Mouse (Mus musculus) T-helper 1 cell (primary cell): ENCODE measurements around the gene Sdhc.
"Not testable (repeated sequence)": the region's sequence is repeated elsewhere in the genome, so short reads cannot be mapped to it uniquely, and the experiment has no call there.

Source experiments
- in situ Hi-C: fragments of 300-600 bp; cut with MboI, MseI; formaldehyde crosslinking; loops from one replicate; pipeline ENCODE4 v1.15.1; 2025; ENCODE audit warnings: high pct_unique_total_duplicates

The Sdhc gene

DNA sequence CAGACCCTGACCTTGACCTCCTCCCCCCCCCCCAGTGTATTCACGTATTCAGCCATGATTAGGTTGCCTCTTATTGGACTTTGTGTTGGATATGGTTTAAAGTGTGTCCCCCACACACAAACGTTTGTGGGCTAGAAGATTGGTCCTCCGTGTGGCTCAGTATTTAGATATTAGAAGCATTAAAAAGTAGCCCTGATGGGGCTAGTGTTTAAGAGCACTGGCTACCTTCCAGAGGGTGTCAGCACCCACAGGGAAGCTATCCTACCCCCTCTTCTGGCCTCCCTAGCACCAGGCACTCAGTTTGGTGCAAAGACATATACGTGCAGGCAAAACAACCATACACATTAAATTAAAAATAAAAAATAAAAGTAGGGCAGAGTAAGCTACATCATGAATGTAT lies 37.4 kb downstream of the Sdhc start:
- in situ Hi-C loops: no loop called here

DNA sequence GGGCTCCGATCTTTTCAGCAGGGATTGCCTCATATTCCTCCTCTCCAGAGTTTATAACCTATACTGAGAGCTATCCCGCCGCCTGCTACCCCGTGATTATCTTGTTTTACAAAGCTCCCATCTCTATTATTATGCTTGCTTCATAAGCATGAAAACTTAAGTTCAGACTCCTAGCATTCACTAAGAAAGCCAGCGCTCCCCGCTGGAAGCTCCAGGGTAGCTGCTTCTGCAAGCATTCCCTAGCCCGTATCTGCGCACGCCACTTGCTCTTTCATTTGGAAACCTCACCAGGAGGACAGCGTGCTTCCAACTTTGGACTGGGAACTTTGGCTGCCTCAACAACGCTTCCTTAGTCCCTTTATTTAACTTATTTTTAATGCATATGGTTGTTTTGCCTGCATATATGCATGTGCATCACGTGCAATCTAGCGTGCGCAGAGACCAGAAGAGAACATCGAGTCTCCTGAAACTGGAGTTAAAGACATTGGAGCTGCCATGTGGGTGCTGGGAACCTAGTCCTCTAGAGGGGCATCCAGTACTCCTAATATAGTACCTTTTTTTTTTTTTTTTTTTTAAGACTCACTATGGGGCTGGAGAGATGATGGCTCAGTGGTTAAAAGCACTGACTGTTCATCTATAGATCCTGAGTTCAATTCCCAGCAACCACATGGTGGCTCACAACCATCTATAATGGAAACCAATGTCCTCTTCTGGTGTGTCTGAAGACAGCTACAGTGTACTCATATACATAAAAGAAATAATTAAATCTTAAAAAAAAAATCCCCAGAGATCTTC lies 38.4 kb downstream of the Sdhc start:
- in situ Hi-C loops: no loop called here

DNA sequence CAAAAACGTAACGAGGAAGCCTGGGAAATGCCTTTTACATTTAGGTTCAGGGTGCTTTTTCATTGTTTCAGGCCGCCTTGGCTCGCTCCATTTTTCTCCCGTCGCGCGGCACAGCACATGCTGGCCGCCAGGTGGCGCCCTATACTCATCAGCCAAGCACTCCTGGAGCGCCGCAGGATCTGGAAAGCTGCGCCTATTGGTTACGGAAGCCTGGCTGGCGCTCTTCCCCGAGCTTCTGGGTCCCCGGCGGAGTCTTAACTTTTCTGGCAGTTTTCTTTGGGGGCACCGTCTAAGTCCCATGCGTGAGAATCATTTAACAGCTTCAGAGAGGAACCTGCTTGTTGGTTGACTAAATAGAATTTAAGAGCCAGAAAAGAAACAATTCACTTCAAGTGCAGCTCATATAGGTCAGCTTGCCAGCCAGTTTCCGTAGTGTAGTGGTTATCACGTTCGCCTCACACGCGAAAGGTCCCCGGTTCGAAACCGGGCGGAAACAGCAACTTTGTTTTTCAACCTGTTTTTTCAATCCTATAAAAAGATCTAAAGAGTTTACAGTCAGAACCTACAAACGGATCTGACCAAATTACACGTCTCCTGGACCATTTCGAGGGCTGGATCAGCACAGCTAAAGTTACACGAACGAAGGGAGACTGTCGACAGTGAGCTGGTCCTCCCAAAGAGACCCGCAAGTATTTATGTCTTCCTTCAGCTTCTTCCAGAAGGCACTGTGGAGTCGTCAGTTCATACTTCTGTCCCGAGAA lies 39.2 kb downstream of the Sdhc start:
- in situ Hi-C loops: no loop called here

DNA sequence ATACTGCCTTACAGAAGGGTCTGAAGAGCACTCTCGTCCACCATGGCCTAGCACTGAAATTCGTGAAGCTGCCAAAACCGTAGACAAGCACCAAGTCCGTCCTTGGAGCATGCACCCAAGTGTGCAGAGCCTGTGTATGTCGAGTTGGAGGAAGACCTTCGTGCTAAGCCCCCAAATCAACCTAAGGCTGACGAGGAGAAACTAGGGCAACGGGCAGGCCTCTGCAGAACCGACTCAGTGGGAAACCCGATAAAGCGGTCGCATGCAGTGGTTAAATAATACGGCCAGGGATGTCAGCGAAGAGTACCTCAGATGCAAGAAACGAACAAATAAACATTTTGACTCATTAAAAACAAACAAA lies 39.8 kb downstream of the Sdhc start:
- in situ Hi-C loops: no loop called here

DNA sequence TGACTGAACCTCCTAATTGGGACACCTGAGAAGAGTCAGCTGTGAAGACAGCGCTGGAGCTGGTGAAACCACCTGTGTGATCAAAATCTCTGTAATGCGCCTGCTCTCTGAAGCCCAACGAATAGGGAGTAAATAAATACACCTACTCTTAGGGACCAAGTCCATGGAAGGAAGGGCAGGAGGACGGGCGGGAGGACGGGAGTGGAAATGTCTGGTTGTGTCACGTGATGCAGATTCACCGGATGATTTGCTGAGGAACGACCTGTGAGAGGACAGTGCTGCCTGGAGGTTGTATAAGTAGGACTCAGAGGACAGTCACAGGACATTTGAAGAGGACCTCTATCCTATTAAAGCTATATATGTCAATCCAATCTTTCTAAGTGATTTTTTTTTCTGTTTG lies 40.8 kb downstream of the Sdhc start:
- in situ Hi-C loops: no loop called here

DNA sequence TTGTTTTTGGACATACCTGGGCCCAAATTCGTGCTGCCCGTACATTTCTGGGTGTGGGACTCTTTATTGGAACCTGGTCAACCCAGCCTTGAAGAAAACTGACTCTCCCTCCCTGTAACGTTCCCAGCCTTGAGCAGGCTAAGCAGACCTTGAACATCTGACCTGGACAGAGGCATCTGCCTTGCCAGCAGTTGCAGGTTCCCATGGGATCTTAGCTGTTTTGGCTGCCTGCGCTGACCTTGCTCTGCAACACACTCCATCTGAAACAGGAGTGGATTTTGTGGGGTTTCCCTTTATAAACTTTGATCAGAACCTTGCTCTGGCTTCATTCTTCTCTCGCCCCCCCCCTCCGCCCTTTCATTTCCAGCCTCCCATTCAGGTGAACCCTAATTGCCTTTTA lies 45.2 kb downstream of the Sdhc start:
- in situ Hi-C loops: no loop called here

DNA sequence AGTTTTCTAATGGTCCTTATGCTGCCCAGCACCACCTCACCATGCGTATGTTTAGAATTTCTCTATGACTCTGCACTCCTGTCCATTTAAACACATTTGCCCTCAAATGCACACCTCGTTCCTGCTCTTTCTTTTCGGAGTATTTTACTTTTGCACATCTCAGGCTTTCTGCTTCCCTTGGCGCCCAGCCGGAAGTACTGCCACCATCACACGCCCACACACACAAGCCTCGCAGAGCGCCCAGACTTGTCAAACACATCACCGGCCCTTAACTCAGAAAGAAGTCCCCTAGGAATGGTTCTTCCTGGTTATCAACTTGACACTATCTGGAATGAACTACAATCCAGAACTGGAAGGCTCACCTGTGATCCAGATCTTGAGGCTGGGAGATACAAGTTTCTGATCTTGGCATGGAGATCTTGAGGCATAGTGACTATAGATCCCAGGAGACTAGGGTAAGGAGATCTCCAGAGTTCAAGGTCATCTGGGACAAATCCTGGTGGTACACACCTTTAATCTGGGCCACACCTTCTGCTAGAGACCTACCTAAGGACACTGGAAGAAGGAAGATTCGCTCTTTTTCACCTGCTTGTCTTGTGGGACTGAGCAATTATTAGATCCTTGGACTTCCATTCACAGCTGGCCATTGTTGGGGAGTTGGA lies 47.1 kb downstream of the Sdhc start:
- in situ Hi-C loops: no loop called here

DNA sequence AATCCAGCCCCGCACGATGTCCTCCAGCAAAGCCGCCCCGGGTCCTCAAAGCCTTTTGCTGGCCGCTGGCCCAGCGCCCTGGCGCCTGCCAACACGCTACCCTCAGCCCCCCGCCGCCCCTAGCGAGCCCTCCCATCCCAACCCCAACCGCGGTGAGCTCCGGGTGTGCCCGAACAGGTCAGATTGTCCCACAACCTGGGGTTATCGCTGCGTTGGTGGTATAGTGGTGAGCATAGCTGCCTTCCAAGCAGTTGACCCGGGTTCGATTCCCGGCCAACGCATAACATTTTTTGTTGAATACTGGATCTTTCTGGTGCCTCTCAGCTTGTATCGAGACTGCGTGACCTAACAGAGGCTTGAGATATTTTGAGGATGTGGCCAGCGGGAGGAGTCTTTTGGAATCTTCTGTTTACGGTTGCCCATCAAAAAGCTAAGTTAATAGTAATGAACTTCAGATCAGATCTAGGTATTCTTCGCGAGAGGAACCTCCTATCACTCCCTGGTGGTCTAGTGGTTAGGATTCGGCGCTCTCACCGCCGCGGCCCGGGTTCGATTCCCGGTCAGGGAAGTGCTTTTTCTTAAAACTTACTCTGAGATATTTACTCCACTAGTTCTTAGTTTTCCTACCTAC lies 47.7 kb downstream of the Sdhc start:
- in situ Hi-C loops: no loop called here

DNA sequence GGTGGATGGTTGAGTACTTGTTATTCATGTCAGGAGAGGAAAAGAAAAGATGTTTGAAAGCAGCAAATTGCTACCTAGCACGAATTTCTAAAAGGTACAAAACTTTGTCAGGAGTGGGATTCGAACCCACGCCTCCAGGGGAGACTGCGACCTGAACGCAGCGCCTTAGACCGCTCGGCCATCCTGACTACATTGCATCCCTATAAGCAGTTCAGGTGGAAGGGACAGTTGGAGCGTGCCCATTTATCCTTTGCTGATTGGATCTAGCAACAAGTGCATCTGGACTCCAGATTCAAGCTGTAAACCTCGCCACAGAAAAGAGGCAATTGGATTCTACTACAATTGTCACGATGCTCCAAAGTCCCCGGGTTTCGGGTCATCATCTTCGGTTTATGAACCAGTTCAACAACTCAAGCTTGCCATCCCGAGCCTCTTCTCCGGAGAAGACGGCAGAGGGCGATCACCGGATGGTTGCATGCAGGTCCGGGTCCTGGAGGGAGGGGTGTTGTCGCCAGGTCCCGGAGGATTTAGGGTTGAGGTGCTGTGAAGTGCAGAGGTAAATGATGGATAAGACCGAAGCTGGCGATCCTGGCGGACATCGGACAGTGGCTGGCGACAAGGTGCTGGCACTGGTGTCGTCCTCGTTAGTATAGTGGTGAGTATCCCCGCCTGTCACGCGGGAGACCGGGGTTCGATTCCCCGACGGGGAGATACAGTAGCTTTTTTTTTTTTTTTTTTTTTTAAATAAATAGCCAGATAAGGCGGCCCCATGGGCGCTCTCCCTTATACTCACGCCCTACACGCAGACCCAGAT lies 48.5 kb downstream of the Sdhc start:
- in situ Hi-C loops: no loop called here

DNA sequence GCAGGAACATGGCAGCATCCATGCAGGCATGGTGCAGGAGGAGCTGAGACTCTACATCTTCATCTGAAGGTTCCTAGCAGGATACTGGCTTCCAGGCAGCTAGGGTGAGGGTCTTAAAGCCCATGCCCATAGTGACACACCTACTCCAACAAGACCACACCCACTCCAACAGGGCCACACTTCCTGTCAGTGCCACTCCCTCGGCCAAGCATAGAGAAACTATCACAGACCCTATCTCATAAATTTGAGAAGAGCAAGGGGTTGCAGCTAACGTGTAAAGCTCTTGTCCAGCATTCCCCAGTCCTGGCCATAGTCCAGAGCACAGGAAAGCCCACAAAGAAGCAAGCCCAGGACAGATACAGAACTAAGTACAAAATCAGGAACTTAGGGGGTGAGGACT lies 49.4 kb downstream of the Sdhc start:
- in situ Hi-C loops: no loop called here

DNA sequence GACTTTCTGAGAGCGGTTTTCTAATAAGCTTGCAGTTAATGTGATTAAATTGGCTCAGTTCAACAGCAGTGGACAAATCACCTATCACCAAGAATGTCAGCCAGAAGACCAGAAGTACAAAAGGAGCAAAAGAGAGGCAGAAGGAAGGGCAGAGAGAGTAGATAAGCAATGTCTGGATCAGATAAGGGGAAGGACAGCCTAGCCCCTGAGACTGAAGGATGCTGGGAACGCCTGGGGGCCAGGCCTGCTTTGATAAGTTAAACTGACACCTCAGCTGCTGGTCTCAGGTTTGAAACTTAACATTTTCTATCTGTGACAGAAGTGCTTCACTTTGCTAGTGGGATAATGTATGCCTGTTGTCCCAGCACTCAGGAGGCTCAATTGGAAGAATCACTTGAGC lies 52.8 kb downstream of the Sdhc start:
- in situ Hi-C loops: no loop called here

DNA sequence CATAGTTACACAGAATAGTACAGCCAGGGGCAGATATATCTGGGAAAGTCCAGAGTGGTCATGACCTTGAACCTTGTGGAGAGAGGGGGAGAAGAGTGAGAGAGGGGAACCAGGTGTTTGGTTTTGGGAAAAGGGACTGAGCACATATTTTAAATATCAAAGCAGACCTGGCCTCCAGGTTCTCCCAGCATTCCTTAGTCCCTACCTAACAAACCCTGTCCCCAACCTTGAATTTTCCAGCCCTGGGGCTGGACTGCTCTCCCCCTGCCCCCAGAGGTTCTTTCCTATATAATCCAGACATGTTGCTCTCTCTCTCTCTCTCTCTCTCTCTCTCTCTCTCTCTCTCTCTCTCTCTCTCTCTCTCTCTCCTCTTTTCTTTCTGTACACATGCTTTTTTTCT lies 53.3 kb downstream of the Sdhc start:
- in situ Hi-C loops: no loop called here

DNA sequence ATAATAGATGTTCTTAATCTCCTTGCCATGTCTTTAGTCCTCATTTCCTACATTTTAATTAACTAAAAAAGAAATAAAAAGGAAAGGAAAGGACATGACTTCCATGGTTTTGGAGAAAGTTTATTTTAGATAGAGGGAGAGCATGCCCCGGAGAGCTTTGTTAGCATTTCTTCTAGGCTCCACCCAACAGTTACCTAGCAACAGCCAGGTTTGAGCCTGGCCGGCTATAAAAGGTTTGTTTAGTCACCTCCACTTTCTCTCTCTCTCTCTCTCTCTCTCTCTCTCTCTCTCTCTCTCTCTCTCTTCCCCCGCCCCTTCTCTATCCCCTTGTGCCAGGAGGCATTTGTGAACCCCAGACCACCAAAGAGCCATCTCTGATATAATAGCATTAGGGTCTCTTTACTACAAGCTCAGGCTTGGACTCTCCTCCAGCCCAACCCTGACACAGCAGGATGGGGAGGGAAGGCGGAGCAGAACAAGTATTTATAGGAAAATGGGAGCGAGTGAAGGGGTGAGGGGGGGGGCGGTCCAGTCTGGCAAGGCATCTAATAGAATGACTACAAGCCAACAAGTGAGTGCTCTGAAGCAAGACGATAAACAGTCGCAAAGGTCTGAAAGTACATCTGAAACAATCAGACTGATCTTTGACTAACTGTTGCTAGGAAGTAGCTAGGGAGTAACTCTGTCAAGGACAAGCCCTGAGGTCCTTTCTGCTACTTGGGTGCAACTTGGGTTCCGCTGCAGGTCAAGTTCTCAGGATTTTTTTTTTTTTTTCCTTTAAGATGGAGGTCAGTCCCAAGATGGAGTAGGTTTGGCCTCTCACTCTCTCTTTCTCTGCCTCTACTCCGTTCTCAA lies 54.1 kb downstream of the Sdhc start:
- in situ Hi-C loops: no loop called here

DNA sequence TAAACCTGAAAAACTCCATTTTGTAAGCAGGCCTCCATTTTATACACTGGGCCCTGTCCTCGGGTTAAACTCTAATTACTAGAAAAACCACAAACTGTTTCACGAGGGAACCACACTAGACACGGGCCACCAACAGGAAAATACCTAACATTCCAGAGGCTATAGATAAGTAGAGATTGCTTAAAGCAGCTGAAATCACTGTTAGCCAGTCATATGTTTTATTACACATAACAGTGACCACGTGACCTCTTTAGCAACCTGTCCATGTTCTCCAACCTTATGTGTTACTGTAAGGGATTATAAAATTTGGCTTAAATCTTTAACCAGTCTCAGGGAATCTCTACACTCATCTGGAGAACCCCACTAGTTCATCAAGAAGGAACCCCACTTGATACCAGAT lies 56.0 kb downstream of the Sdhc start:
- in situ Hi-C loops: no loop called here

DNA sequence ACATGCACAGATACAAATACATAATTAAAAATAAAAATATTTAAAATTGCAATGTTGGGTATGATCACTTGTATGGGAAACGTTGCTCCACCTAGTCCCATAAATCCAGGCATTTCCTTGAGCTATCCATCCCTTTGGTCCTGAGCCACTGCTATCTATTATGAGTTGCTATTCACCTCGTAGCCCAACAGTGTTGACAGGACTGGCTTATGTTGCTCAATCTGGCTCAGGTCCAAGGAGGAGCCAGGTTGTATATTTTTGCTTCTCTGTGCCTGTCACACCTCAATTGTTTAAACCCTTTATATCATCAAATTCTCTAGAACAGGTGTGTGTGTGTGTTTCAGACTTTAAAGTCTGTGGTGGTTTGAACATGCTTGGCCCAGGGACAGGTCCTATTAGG lies 59.6 kb downstream of the Sdhc start:
- in situ Hi-C loops: no loop called here

DNA sequence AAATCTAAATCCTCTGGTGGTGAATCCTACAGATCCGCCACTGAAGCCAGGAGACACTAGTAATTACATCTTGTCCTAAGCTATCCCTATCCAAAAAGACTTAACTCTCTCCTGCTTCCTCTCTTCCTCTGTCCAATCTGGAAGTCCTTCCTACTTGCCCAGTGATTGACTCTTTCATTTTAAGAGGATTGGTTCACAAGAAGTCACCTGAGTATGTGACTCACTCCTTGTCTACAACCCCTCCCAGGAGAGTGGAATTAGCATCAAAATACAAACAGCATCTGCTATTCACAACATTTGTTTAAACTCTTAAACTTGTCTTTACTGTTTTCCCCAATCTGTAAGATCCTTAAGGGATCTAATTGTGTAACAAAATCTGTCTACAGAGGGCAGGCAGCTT lies 60.5 kb downstream of the Sdhc start:
- in situ Hi-C loops: no loop called here

DNA sequence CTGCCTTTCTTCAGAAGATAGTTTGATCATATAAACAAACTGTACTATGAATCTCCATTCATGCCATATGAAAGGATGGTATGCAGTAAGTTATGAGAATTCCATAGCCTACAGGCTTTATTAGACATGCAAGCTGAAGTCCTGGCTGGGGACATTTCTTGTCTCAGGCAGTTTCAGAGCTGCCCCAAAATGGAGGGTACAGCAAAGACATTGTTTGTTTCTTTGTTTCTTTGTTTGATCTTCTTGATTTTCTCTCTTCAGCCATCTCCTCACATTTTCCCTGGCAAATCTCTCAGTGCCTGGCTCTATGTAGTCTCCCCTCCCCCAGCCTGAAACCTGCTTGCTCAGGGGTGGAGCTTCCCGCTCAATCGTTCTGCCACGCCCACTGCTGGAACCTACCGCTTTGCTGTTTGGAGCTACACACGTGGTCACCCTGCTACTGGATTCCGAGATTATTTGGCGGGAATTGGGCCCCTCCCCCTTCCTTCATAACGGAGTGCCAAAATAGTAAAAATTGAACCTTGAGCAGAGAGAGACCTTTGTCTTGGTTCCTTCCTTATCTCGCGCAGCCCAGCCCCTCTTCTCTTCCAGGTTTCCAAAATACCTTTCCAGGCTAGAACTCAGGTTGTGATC lies 62.0 kb downstream of the Sdhc start:
- in situ Hi-C loops: not testable (repeated sequence)

DNA sequence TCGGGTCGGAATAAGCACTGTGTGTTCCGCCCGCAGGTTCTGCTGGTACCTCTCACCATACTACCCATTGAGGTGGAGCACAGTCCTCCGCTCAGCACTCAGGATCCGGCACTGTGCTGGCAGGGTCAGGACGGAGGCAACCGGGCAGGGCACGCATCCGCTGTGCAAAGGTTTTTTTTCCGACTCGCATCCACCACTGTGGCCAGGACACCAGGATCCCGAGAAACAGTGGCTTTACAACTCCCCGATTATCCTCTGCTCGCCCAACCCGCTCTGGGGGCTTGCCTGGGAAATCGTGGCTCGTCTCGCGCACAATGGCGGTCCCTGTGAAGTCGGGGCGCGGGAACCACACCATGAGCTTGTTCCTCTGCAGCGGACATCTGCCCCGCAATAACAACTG lies 64.7 kb downstream of the Sdhc start:
- in situ Hi-C loops: no loop called here

DNA sequence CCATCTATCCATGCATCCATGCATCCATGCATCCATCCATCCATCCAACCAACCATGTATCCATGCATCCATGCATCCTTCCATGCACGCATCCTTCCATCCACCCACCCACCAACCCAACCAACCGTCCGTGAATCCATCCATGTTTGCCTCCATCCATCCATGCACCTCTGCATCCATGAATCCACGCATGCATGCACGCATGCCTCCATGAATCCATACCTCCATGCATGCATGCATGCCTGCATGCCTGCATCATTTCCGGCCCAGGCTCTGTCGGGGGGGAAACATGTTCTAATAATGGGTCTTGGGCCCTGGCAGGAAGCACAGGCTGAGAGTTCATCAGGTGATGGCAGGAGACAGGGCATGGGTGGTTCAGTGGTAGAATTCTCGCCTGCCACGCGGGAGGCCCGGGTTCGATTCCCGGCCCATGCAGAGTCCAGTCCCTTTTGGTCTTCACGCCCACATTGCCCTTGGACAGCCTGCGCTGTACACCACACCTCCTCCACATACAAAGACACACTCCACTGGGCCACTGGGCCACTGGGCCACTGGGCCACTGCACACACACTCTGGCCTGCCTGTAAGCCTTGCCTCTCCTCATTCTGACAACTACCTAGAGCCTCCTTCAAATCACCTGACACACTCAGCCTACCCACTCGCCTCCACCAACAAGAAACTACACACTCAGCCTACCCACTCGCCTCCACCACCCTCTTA lies 68.7 kb downstream of the Sdhc start:
- in situ Hi-C loops: loop anchor here (5.0 kb wide), 1 partner anchor 39 kb away; no protein-coding TSS in a partner anchor
